Mouse (Mus musculus) spleen, adult 18-20 months (tissue): Measurements from ENCODE around the gene Otoa.

Experiments used
- DNase-seq, 2 experiments: peaks; one replicate each; pipeline ENCODE4 v3.0.0; 2022; ENCODE audit warnings: mixed read lengths in 2 of 2

Otoa gene

DNA sequence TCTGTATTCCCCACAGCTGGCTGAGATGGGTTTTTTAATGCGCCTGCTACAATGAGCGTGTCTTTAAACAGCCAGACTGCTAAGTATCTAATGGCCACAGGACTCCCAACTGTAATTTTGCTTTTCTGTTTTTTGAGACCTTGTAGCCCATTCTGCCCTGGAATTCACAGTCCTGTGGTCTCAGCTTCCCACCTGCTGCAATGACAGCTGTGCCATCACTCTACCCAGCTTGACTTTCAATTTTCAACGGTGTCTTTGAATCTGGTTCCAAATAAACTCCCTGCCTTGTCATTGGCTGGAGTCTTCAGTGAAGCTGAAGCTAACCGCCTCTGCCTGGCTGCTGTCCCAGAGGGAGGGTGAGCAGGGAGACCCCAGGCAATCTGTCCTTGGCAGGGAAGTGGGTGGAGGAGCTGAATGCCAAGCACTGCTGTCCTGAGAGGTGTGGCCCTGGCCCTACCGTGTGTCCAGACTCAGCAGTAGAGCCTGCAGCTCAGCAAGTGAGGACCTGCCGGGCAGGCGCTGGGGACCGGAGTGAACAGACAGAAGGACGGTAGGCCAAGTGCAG, 1.6 kb downstream of the Otoa start:
- DNase-seq = no peak

DNA sequence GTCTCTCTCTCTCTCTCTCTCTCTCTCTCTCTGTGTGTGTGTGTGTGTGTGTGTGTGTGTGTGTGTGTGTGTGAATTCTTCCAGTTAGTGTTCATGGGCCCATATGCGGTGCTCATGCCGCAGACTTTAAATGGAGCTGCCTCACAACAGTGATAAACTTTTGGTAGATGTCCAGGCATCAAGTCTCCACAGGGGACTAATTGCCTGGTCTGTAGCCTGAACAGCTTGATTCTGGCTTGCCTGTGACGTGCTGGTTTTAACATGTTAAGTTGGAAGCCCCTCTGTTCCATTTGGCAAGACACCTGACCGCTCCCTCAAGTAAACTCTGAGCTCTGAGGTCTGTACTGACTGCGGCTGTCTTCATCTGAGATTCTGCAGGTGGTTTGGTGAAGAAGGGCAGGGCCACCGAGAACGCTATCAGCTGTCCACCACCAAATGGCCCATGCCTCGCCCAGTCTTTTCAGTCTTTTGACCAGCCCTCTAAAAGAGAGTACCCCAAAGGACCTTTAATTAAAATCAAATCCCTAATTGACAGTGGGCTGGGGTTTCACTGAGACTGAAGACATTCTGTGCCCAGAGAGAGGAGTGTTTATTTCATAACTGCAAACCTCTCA, 3.5 kb downstream of the Otoa start:
- DNase-seq = no peak

DNA sequence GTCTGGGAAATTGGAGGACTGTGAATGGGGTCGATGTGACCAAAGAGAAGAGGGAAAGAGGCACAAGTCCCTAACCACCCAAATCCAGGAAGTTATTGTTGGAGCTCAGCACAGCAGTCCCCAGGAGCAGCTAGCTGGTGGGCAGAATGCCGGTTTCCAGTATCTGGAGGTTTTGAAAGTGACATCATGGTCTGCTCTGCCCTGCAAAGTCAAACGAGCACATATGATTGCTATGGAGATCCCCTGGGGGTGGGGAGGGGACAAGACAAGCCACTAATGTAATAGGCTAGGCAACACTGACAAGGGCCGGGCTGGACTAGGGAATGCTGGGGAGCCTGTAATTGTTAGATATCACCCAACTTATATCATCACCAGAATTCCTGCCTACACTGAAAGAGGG, 4.0 kb downstream of the Otoa start:
- DNase-seq = no peak

DNA sequence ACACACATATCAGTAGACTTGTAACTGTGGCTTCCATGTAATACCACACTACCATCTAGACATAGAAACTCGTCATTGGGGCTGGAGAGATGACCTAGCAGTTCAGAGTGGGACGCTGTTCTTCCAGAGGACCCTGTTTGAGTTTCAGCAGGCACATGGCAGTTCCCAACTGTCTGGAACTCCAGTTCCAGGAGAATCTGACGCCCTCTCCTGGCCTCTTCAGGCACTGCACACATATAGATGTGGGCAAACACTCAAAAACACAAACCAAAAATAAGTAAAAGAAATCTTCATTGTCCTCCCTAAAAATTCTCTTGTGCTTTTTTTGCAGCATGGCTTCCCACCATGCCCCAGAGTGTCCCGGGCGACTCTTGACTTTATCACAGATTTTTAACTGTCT, 7.3 kb downstream of the Otoa start:
- DNase-seq = no peak

DNA sequence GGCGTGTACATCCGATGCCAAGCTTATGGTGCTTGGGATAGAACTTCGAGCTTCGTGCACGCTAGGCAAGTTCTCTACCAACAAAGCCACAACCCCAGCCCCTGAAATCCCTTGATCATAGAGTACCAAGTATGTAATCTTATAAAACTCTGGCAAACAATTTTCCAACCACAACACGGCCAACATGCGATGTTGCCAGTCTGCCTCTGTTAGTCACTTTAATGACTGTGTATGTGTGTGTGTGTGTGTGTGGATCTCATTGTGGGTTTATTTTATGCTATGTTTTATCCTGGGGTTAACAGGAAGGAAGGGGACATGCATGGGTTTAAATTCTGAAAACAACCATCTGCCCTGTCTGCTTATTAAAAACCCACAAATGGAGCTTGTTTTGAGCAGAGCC, 9.3 kb downstream of the Otoa start:
- no peak for DNase-seq

DNA sequence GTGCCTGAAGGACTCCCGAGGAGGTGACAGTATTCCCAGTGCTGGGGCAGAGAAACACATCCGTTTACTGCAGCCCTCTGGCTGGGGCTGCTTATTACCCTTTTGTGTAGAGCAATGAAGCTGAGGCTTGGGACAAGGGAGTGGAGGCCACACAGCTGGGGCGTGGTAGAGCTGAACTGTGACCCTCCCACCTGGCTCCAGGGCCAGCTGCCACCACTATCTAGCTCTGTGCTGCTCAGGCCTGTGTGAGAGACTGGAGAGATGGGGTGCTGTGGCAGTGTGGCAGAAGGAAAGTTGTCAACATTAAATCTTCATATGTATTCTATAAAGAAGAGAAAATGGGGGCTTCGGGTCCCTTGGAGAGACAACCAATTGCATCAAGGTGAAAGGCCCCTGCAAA, 11.6 kb downstream of the Otoa start:
- DNase-seq = no peak

DNA sequence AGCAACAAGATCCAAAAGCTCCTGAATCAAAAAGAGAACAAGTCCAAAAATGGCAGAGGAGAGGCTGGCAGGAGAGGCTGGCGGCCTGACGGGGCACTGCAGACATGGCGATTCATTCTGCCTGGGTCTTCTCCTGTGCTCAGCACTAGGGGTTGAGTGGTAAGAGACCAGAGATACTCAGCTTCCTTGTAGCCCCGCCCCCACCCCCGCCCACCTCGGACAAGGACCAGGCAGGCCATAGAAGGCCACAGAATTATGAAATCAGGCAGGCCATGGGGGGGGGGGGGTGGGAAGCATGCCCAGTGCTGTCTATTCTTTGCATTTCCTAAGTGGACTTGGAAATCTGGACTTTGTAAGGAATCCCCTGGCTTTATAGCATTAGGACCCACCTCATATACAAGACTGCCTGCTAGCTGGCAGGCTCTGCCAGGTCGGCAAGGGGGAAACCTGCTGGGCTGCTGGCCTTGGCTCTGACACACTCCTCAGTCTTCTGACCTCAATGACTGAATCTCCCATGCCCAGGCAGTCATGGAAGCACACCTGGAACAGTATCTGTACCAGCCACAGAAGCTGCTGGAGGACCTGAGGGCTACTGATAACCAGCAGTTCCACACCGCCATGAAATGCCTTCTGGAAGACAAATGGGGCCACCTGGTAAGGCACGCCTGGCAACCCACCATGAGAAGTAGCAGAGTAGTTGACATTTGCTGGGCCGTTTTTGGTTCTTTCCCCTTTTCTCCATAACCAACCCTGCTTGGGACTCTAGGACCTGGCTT, 17.4 kb downstream of the Otoa start:
- no peak for DNase-seq

DNA sequence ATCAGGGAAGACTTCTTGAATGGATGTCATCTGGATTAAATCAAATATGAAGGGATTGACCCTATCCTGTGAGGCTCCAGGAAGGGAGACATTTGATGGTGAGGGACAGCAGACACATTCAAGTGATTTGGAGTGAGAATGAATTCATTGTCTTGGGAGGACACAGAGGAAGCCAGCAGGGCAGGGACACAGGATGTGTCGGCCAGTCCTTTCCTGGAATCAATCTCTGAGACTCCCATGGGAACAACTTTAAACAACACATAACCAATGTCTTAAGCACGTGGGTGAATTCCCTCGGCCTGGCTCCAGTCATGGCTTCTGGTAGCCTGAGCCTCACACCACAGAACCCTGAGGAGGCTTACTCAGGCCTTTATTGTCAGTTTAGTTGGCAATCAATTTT, 26.4 kb downstream of the Otoa start:
- no peak for DNase-seq

DNA sequence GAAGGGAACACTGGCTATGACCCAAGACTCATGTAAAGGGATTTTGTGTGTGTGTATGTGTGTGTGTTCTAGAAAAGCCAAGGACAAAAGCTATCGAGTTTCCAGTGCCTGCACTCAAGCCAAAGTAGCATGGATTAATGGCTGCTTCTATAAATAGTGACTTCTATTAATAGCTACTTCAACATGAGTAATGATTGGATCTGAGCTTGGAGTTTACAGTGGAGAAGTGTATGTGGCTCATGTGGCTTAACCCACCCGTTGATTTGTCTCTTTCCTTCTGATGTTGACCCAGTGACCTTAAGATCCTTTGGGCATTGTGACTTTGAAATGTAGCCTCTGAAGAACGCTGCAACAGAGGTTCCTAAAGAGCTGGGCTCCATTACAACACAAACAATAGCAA, 29.9 kb downstream of the Otoa start:
- no peak for DNase-seq

DNA sequence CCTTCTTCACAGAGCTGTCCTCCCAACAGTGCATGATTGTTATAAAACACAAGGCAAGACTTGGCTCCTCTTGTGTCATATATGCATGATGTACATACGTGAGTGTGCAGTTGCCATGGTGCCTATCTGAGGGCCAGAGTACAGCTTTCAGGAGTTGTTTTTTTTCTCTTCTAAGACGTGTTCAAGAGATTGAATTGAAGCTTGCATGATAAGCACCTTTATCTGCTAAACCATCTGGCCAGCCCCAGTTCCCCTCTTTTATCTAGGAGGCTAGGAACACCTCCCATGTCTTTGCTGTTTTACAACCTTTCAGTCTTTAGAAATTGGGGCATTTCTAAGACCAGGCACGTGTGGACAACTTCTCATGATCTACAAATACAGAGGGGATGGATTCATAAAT, 30.3 kb downstream of the Otoa start:
- no peak for DNase-seq

DNA sequence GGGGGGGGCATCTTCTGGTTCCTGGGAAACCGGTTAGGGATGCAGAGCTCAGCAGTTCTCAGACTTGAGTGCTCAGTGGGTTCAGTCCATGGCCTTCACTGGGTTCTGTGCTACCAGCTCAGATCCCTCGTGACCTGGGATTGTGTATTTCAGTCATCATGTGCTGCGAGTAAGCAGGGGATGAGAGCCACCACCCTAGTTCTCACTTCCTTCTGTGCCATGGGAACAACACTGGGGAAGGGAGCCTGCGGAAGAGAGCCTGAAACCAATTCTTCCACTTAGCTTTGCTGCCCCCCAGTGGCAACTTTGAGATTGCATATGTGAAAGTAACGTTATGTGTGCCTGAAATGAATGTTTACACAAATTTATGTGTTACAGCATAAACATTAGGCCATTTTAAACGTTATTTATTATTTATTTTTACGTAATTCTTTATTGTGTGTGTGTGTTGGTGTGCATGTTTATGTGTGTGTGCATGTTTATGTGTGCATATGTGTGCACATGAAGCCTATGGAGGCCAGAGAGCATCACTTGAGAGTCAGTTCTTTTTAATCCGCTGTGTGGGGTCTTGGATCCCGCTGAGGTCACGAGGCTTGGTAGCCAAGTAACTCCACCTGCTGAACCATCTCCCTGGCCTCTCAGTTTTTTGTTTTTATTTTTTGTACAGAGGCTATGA, 38.8 kb downstream of the Otoa start:
- DNase-seq = peak; percentile 10 to 72

DNA sequence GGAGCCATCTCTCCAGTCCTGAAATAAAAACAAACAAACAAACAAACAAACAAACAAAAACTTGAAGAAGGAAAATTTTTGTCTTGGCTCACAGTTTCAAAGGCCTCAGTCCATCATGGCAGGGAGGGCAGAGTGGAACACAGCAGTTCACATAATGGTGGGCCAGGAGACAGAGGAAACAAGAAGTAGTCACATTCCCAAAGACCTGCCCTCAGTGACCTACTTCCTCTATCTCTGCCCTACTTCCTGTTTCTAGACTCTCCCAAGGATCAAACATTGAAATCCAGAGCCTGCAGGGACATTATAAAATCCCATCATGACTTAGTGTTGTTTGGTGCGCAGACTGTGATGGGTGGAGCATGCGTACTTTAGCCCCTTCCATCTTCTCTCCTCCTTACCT, 49.4 kb downstream of the Otoa start:
- DNase-seq = no peak

DNA sequence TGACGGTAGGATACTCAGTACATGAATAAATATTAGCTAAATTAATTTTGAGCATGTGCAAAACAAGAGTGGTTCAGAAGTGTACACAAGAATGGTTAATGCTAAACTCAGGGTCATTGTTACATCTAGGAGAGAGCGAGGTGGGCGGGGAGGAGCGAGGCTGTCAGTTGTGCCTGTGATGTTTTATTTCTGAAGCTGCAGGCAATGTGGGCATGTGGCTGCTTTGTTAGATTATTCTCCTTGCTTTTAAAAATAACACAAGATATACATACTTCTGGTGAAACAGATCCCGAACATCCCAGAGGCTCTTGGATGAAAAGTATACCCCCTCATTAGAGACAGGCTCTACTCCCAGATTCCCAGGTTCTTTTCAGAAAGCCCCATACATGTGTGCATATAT, 59.8 kb downstream of the Otoa start:
- no peak for DNase-seq

DNA sequence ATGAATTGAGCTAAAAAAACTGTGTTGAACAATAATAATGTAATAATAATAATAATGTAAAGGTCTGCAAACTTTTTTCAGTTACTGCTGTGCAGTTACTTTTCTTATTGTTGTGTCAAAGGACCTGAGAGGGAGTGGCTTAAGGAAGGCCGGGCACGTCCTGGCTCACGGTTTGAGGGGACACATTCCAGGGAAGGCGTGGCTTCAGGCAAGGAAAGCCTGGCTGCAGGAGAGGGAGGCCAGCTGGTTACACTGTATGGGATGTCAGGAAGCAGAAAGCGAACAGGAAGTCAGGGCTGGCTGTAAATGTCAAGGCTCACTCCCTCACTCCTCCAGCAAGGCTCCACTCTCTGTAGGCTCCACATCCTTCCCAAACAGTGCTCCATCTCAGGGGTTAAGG, 69.2 kb downstream of the Otoa start:
- no peak for DNase-seq

DNA sequence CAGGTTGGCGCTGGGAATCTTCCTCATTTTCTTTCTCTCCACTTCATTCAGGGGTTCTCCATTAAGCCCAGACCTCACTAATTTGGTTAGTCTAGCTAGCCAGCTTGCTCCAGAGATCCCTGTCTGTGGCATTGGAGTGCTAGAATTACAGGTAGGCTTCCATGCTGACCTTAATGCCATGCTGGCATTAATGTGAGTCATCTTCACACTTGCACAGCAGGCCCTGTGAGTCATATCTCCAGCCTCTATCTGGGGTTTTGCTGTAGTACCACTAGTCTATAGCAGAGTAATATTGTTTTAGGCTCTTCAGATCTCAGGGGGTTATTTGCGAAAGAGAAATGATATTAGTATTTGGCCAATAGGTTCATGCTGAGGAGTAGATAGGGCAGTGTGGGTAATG, 70.7 kb downstream of the Otoa start:
- no peak for DNase-seq

DNA sequence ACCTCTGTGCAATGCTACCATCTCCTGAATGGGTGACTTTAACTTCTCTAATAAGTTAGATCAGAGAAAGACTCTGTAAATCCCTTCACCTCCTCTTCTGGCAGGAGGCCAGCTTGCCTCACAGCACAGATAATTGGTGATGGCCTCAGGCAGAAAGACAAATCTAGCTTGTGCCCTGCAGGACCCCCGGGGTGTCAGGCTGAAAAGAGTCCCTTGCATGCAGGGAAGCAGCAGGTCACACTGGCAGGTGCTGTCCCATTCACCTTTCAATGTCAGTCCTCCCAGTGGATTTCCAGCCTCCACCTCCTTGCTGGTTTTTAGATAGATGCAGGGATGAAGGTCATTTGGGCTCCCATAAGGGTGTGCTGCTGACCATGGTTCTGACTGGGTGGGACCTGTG, 84.2 kb downstream of the Otoa start:
- no peak for DNase-seq

DNA sequence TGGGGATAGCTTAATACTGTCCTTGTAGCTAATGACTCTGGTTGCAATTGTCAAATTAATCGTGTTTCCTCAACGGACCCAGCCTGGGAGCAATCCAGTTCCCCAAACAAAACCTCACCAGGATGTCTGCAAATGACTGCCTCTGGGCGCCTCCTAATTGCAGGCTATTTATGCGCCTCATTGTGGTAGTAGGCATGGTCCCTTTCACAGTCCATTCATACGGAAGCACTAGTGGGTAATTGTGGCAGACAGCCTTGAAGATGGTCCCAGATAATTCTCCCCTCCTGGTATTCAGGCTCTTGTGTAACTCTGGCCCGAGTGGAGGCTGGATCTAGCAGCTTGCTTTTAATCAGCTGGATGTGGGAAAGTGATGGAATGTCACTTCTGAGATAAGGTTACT, 90.4 kb downstream of the Otoa start:
- DNase-seq = no peak

DNA sequence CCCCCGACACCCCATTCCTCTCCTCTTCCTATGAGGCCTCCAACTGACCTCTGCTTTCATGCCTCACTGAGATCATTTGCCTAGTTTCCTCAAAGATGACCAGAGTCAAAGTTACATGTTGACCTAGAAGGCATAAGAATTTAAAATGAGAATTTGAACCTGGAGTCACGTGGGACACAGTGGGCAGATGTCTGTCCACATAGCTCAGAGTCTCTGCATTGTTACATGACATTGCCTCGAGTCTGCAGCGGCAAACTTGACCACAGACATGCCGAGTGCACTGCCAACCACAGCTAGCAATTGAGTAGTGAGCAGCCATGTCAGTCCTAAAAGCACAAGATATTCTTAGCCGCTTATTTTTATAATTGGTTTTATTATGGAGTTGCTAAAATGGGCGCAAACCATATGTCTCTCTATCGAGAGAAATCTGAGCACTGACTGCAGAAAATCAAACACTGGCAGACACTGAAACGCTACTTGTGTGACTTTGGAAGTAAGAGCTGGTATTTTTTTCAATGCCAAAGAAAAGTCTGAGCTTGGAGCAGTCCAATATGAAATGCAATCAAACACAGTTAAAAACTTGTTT, 105.8 kb downstream of the Otoa start:
- DNase-seq = no peak

DNA sequence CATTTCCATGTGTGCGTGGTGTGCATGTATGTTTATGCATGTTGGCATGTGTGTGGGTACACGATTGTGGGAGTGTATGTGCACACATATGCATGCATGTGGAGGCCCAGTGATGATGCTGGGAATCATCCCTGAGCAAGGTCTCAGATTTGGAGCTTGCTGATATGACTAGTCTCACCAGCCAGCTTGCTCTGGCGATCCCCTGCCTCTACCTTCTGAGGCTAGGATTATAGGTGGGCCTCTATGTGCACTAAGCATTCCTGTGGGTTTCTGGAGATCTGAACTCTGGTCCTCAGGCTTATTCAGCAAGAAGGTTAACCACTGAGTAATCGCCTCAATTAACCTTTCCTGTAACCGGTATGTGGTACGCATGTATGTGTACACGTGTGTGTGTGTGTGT, 107.5 kb downstream of the Otoa start:
- no peak for DNase-seq

DNA sequence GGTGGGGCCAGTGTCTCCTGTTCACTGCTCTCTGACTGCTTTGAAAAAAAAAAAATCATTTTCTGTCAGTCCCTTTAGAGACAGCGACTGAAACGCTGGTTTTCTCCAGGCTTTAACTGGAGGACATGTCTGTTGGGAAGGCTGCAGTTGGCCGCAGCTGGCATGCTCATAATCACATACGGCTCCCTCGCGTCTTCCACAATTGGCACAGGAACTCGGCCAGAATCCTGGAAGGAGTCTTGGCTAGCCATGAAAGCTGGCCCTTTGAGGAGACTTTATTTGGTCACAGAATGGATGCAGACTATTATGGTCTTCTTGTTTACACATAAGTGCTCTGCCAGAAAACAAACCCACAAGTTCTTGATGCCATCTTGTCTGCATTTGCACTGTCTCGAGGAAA, 117.5 kb downstream of the Otoa start:
- no peak for DNase-seq

DNA sequence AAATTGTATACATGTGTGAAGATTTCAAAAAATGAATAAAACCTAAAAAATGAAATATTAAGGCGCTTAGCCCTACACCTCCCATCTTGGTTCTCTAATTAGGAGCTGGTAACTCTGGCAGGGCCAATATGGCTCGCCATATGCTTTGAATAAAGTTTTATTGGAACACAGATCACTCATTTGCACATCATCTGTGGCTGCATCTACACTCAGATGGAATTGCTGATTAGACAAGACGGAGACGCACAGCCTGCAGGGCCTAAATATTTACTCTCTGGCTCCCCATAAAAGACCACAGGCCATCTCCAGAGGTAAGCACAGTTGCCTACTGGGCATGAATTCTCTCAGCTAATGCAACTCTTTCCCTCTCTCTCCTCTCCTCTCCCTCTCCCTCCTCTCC, 130.4 kb downstream of the Otoa start:
- DNase-seq = no peak
